Mouse (Mus musculus): ENCODE results near the gene Scube3. TPM values are rescaled to one million over a fixed set of nuclear protein-coding genes. Genes with fewer than 3 reads are reported as not detected.

The Scube3 gene
- polyA plus RNA-seq, 1 experiment, result not detected

GRCm38 (mm10) chr17:28204052-28204720 lies 62.2 kb downstream of the Scube3 start:
- no peak for TF ChIP-seq GATA1 (IDR thresholded peaks at IDR 0.05; ENCODE audit: low read length)
- TF ChIP-seq TAL1 (IDR thresholded peaks at IDR 0.05; ENCODE audit: low read length), result no peak
- Histone ChIP-seq H3K36me3 (ENCODE audit: control insufficient read depth) (peaks cover 16% of the 10 kb centered on the region), H3K4me1 (ENCODE audit: control insufficient read depth) (peaks cover 23% of the 10 kb centered on the region), H3K27me3 (ENCODE audit: control insufficient read depth) (no peaks in the 10 kb centered on the region), H3K9me3 (ENCODE audit: control insufficient read depth, low read length) (no peaks in the 10 kb centered on the region), H3K4me3 (replicated peaks) (no peak overlapping the region)

- Histone ChIP-seq H3K27me3 (ENCODE audit: control insufficient read depth) (no peaks in the 10 kb centered on the region), H3K4me1 (ENCODE audit: control insufficient read depth) (peaks cover 28% of the 10 kb centered on the region), H3K36me3 (ENCODE audit: control insufficient read depth) (peaks cover 16% of the 10 kb centered on the region), H3K4me3 (replicated peaks) (no peak overlapping the region), H3K9me3 (ENCODE audit: control insufficient read depth, low read length) (no peaks in the 10 kb centered on the region)
- TF ChIP-seq TAL1 (IDR thresholded peaks at IDR 0.05; ENCODE audit: low read length) (no peak), GATA1 (IDR thresholded peaks at IDR 0.05; ENCODE audit: low read length) (no peak)
Measured at GRCm38 (mm10) chr17:28205443-28205842, 63.5 kb downstream of the Scube3 start.

- TF ChIP-seq TAL1 (IDR thresholded peaks at IDR 0.05; ENCODE audit: low read length) (no peak), GATA1 (IDR thresholded peaks at IDR 0.05; ENCODE audit: low read length) (no peak)
- Histone ChIP-seq H3K27me3 (ENCODE audit: control insufficient read depth) (no peaks in the 10 kb centered on the region), H3K36me3 (ENCODE audit: control insufficient read depth) (peaks cover 6% of the 10 kb centered on the region), H3K4me3 (replicated peaks) (no peak overlapping the region), H3K9me3 (ENCODE audit: control insufficient read depth, low read length) (no peaks in the 10 kb centered on the region), H3K4me1 (ENCODE audit: control insufficient read depth) (peaks cover 38% of the 10 kb centered on the region)
Measured at GRCm38 (mm10) chr17:28207092-28207491, 65.2 kb downstream of the Scube3 start.

- H3K4me3 ChIP-seq (replicated peaks), result peak within 1 kb of the TSS; percentile 50
- peaks cover 6% of the 10 kb centered on the region for H3K36me3 ChIP-seq (ENCODE audit: control insufficient read depth)
- TF ChIP-seq GATA1 (IDR thresholded peaks at IDR 0.05; ENCODE audit: low read length) (no peak), TAL1 (IDR thresholded peaks at IDR 0.05; ENCODE audit: low read length) (no peak)
- peaks cover 44% of the 10 kb centered on the region for H3K4me1 ChIP-seq (ENCODE audit: control insufficient read depth)
- no peaks in the 10 kb centered on the region for H3K9me3 ChIP-seq (ENCODE audit: control insufficient read depth, low read length)
- no peaks in the 10 kb centered on the region for H3K27me3 ChIP-seq (ENCODE audit: control insufficient read depth)
Measured at GRCm38 (mm10) chr17:28207591-28208313, 65.8 kb downstream of the Scube3 start, which contains the start of gene Def6. TSS of gene Def6 (plus strand) at chr17:28207778.

- Histone ChIP-seq H3K9me3 (ENCODE audit: control insufficient read depth, low read length) (no peaks in the 10 kb centered on the region), H3K27me3 (ENCODE audit: control insufficient read depth) (no peaks in the 10 kb centered on the region), H3K4me1 (ENCODE audit: control insufficient read depth) (peaks cover 44% of the 10 kb centered on the region), H3K36me3 (ENCODE audit: control insufficient read depth) (peaks cover 3% of the 10 kb centered on the region; the same call in 1 of the 2 replicates), H3K4me3 (replicated peaks) (peak overlapping the region; percentile 50)
- TF ChIP-seq TAL1 (IDR thresholded peaks at IDR 0.05; ENCODE audit: low read length) (no peak), GATA1 (IDR thresholded peaks at IDR 0.05; ENCODE audit: low read length) (no peak)
Measured at GRCm38 (mm10) chr17:28208314-28208612, 66.3 kb downstream of the Scube3 start.

GRCm38 (mm10) chr17:28209457-28210110 lies 67.6 kb downstream of the Scube3 start:
- Histone ChIP-seq H3K36me3 (ENCODE audit: control insufficient read depth) (peaks cover 3% of the 10 kb centered on the region; the same call in 1 of the 2 replicates), H3K27me3 (ENCODE audit: control insufficient read depth) (no peaks in the 10 kb centered on the region), H3K4me1 (ENCODE audit: control insufficient read depth) (peaks cover 44% of the 10 kb centered on the region), H3K4me3 (replicated peaks) (no peak overlapping the region), H3K9me3 (ENCODE audit: control insufficient read depth, low read length) (no peaks in the 10 kb centered on the region)
- TF ChIP-seq GATA1 (IDR thresholded peaks at IDR 0.05; ENCODE audit: low read length) (no peak), TAL1 (IDR thresholded peaks at IDR 0.05; ENCODE audit: low read length) (no peak)

- Histone ChIP-seq H3K4me1 (ENCODE audit: control insufficient read depth) (peaks cover 44% of the 10 kb centered on the region), H3K36me3 (ENCODE audit: control insufficient read depth) (no peaks in the 10 kb centered on the region), H3K4me3 (replicated peaks) (no peak overlapping the region)
Measured at GRCm38 (mm10) chr17:28211921-28212341, 70.0 kb downstream of the Scube3 start.

GRCm38 (mm10) chr17:28212391-28212790 lies 70.5 kb downstream of the Scube3 start:
- Histone ChIP-seq H3K4me3 (replicated peaks) (no peak overlapping the region), H3K36me3 (ENCODE audit: control insufficient read depth) (no peaks in the 10 kb centered on the region), H3K4me1 (ENCODE audit: control insufficient read depth) (peaks cover 44% of the 10 kb centered on the region), H3K27me3 (ENCODE audit: control insufficient read depth) (no peaks in the 10 kb centered on the region; the same call in 1 of the 2 replicates), H3K9me3 (ENCODE audit: control insufficient read depth, low read length) (no peaks in the 10 kb centered on the region)
- TF ChIP-seq GATA1 (IDR thresholded peaks at IDR 0.05; ENCODE audit: low read length) (no peak), TAL1 (IDR thresholded peaks at IDR 0.05; ENCODE audit: low read length) (no peak)

More at GRCm38 (mm10) chr17:28211921-28212341, 70.0 kb downstream of the Scube3 start:
- no peak for TF ChIP-seq TAL1 (IDR thresholded peaks at IDR 0.05; ENCODE audit: low read length)
- no peak for TF ChIP-seq GATA1 (IDR thresholded peaks at IDR 0.05; ENCODE audit: low read length)
- H3K27me3 ChIP-seq (ENCODE audit: control insufficient read depth), result no peaks in the 10 kb centered on the region
- no peaks in the 10 kb centered on the region for H3K9me3 ChIP-seq (ENCODE audit: control insufficient read depth, low read length)

- Histone ChIP-seq H3K9me3 (ENCODE audit: control insufficient read depth, low read length) (no peaks in the 10 kb centered on the region), H3K27me3 (ENCODE audit: control insufficient read depth) (no peaks in the 10 kb centered on the region; the same call in 1 of the 2 replicates), H3K4me3 (replicated peaks) (no peak overlapping the region), H3K36me3 (ENCODE audit: control insufficient read depth) (no peaks in the 10 kb centered on the region), H3K4me1 (ENCODE audit: control insufficient read depth) (peaks cover 42% of the 10 kb centered on the region)
- TF ChIP-seq TAL1 (IDR thresholded peaks at IDR 0.05; ENCODE audit: low read length), result no peak
- no peak for TF ChIP-seq GATA1 (IDR thresholded peaks at IDR 0.05; ENCODE audit: low read length)
Measured at GRCm38 (mm10) chr17:28213236-28213635, 71.3 kb downstream of the Scube3 start.

All from erythroblast, embryonic 14.5 days (primary cell).